Mouse (Mus musculus) liver, embryonic 11.5 days (tissue): ENCODE measurements around the gene Cckbr. TPM values are rescaled to one million over a fixed set of nuclear protein-coding genes. Genes with fewer than 3 reads are reported as not detected.
"Not testable (repeated sequence)": the region's sequence is repeated elsewhere in the genome, so short reads cannot be mapped to it uniquely, and the experiment has no call there.

Experiments
- ATAC-seq: fragments of 200-750 bp; cut with Nextera tagmentation; replicated peaks from 2 replicates; pipeline ENCODE4 v1.8.0; 2017; ENCODE audit warnings: moderate number of reproducible peaks, mild to moderate bottlenecking, moderate TSS enrichment, moderate library complexity; ENCODE audit not compliant: low FRiP score
- DNase-seq: peaks from one replicate; pipeline ENCODE4 v3.0.0-alpha.2; 2017; ENCODE audit warnings: low spot score
- H3K27ac ChIP-seq: fragments of 300-500 bp; sonication (generic); 2 replicates; pipeline ENCODE4 v1.5.1; 2014; ENCODE audit warnings: mild to moderate bottlenecking, low read depth, low read length, control low read depth
- H3K27me3 ChIP-seq: fragments of 300-500 bp; sonication (generic); replicated peaks from 2 replicates; pipeline ENCODE4 v1.6.1; 2014; ENCODE audit warnings: low read length, mixed read lengths; ENCODE audit not compliant: control insufficient read depth, insufficient read depth
- H3K36me3 ChIP-seq: fragments of 300-500 bp; sonication (generic); 2 replicates; pipeline ENCODE4 v1.6.1; 2014; ENCODE audit warnings: mild to moderate bottlenecking, low read length, moderate library complexity, mixed read lengths; ENCODE audit not compliant: control insufficient read depth, insufficient read depth
- H3K4me1 ChIP-seq: fragments of 300-500 bp; sonication (generic); replicated peaks from 2 replicates; pipeline ENCODE4 v1.6.1; 2014; ENCODE audit warnings: low read length, mixed read lengths; ENCODE audit not compliant: control insufficient read depth, insufficient read depth
- H3K4me2 ChIP-seq: fragments of 300-500 bp; sonication (generic); 2 replicates; pipeline ENCODE4 v1.6.1; 2014; ENCODE audit warnings: mild to moderate bottlenecking, control low read depth, moderate library complexity
- H3K4me3 ChIP-seq: fragments of 300-500 bp; sonication (generic); 2 replicates; pipeline ENCODE4 v1.5.1; 2014; ENCODE audit warnings: low read depth, low read length, control low read depth
- H3K9ac ChIP-seq: fragments of 300-500 bp; sonication (generic); 2 replicates; pipeline ENCODE4 v1.6.1; 2014; ENCODE audit warnings: low read depth, low read length, control low read depth
- H3K9me3 ChIP-seq: fragments of 300-500 bp; sonication (generic); 2 replicates; pipeline ENCODE4 v1.6.1; 2016; ENCODE audit warnings: low read length, inconsistent platforms, mixed read lengths; ENCODE audit not compliant: control insufficient read depth
- WGBS: fragments of 180-500 bp; shearing (Covaris S2); extraction: QIAGEN DNeasy Blood & Tissue Kit; methylation state at CpG from one replicate; pipeline ENCODE4 v1.1.7; 2014; 5-methylcytosine and 5-hydroxymethylcytosine counted together
- polyA plus RNA-seq: library from polyadenylated mRNA; unstranded; fragments of >200 nt; fragmentation: Nextera tagmentation; extraction: Ambion mirVana; gene quantifications from 2 replicates; pipeline ENCODE4 v1.2.1, GENCODE M21; 2014

Cckbr gene
- polyA plus RNA-seq, 1 experiment from 2014 or later: 0.05 TPM

DNA sequence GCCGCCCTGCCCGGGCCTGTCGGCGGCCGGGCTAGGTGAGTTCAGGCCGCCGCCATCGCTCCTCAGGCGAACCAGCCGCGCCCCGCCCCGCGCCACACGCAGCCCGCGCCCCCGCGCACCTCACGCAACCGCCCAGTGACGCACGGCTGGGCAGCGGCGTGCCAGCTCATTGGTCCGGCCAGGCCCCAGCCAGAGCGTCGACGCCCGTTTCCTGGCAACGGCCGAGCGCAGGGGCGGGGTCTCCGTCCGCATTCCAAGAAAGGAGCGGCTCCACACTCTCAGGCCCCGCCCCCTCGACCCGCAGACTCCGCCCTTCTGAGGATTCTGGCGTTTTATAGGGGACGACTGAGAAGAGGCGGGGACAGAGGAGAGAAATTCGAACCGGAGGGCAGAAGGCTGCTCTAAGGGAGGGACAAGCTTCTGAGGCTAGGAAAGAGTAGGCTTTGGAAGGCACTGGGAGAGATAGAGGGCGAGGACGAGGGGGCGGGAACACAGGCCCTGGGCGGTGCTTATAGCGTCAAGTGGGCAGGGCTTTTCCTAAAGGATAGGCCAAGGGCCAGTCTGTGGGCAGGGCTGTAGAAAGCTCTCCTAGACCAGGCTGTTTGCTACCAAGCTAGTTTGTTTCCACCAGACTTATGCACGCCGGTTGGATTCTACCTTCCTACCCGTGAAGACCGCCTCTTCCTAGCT is 25.5 kb upstream of the Cckbr start, which contains the start of gene Fam160a2:
Fam160a2 (minus strand) TSS at position 120 of the 690 bp plus-strand sequence.
- no peaks in the 10 kb centered on the region for H3K9me3 ChIP-seq
- H3K27ac ChIP-seq: peak within 1 kb of the TSS; percentile 75
- under 1% methylated on average over 53 of the region's 55 CpGs for WGBS
- DNase-seq (peak; percentile 100), ATAC-seq (peak; percentile 97)
- peak within 1 kb of the TSS; percentile 81 for H3K9ac ChIP-seq
- peak within 1 kb of the TSS; percentile 84 for H3K4me3 ChIP-seq
- H3K27me3 ChIP-seq: no peaks in the 10 kb centered on the region
- peaks cover 7% of the 10 kb centered on the region; the same call in 1 of the 2 replicates for H3K4me1 ChIP-seq
- no peaks in the 10 kb centered on the region for H3K36me3 ChIP-seq
- H3K4me2 ChIP-seq: peak within 1 kb of the TSS; percentile 90

GRCm38 (mm10) chr7:105404268-105404667 is 21.3 kb upstream of the Cckbr start, which contains the start of gene Cnga4:
TSS of gene Cnga4 (plus strand) at chr7:105404568.
- no peaks in the 10 kb centered on the region for H3K4me1 ChIP-seq
- H3K4me3 ChIP-seq: no peak within 1 kb of the TSS
- H3K4me2 ChIP-seq: no peak within 1 kb of the TSS
- no peaks in the 10 kb centered on the region for H3K27me3 ChIP-seq
- DNase-seq (no peak), ATAC-seq (no peak)
- H3K9me3 ChIP-seq: no peaks in the 10 kb centered on the region
- H3K9ac ChIP-seq: no peak within 1 kb of the TSS
- 72% methylated on average over 5 of the region's 5 CpGs for WGBS
- no peaks in the 10 kb centered on the region for H3K36me3 ChIP-seq
- H3K27ac ChIP-seq: no peak within 1 kb of the TSS

DNA sequence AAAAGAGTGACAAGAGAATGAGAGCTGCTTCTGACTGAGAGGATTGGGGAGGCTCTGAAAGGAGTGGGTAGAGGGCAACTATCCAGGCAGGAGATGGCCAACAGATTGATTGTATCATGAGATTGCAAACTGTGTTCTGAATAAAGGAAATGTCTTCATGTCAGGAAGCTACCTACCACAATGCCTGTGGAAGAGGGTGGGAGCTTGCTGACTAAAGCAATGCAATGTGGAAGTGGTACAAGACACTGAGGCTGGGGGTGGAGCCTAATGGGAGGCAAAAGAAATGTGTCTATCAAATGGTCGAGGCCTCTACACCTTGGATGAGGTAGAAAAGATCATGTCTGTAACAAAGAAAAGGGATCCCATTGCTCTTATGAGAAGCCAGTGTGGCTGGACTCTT is 19.2 kb upstream of the Cckbr start:
- DNase-seq: no peak
- Histone ChIP-seq H3K27me3 (no peaks in the 10 kb centered on the region), H3K9ac (no peak overlapping the region), H3K9me3 (no peaks in the 10 kb centered on the region), H3K4me1 (no peaks in the 10 kb centered on the region), H3K4me2 (no peak overlapping the region), H3K36me3 (no peaks in the 10 kb centered on the region), H3K27ac (no peak overlapping the region), H3K4me3 (no peak overlapping the region)
- 70% methylated on average over 1 of the region's 1 CpGs for WGBS
- no peak for ATAC-seq

- not testable (repeated sequence) for H3K4me3 ChIP-seq, H3K36me3 ChIP-seq, H3K9me3 ChIP-seq, H3K27me3 ChIP-seq, H3K4me1 ChIP-seq, H3K4me2 ChIP-seq, H3K27ac ChIP-seq, H3K9ac ChIP-seq, ATAC-seq
- DNase-seq: peak; percentile 51
- 59% methylated on average over 8 of the region's 8 CpGs for WGBS
Observed at GRCm38 (mm10) chr7:105411874-105412632, 13.5 kb upstream of the Cckbr start.

- H3K9me3 ChIP-seq: no peaks in the 10 kb centered on the region
- 55% methylated on average over 6 of the region's 6 CpGs for WGBS
- DNase-seq (no peak), ATAC-seq (no peak)
- H3K4me1 ChIP-seq: no peaks in the 10 kb centered on the region
- H3K4me3 ChIP-seq: no peak overlapping the region
- no peaks in the 10 kb centered on the region for H3K36me3 ChIP-seq
- no peak overlapping the region for H3K27ac ChIP-seq
- H3K9ac ChIP-seq: no peak overlapping the region
- no peak overlapping the region for H3K4me2 ChIP-seq
- H3K27me3 ChIP-seq: 0 out of 2 replicates have a peak, but pooled peaks cover 3% of the 10 kb centered on the region
Observed at GRCm38 (mm10) chr7:105414385-105414784, 11.1 kb upstream of the Cckbr start.

DNA sequence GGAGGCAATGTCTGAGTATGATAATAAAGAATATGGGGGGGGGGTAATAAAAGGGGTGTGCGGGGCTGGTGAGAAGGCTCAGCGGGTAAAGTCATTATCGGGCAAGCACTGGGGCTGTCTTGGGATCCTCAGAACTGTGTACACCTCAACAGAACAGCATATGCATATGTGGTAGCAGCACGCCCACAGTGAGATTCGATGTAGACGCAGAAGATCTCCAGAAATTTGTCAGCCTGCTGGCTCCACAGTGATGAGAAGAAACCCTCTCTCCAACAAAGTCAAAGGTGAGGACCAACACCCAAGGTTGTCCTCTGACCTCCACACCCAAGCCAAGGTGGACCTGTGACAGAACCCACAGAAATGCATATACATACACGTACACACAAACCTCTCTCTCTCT is 9.0 kb upstream of the Cckbr start:
- Histone ChIP-seq H3K9me3 (no peaks in the 10 kb centered on the region), H3K27ac (no peak overlapping the region), H3K27me3 (0 out of 2 replicates have a peak, but pooled peaks cover 3% of the 10 kb centered on the region), H3K36me3 (no peaks in the 10 kb centered on the region), H3K4me2 (no peak overlapping the region), H3K9ac (no peak overlapping the region), H3K4me3 (no peak overlapping the region), H3K4me1 (no peaks in the 10 kb centered on the region)
- DNase-seq (no peak), ATAC-seq (no peak)
- 89% methylated on average over 7 of the region's 7 CpGs for WGBS

DNA sequence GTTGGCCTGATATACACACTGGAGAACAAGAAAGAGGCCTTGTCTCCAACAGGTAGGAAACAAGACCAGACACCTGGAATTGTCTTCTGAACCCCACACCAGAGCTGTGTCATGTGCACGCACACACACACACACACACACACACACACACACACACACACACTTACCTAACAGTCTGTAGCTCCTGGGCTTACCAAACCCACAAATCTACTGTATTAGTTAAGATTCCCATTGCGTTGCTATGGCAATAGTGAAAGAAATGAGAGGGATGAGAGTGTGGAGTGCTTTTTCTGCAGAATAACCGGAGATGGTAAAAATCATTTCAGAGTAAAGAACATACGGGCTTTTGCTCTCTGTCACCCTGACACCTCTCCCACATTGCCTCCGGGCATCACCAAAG is 7.4 kb upstream of the Cckbr start:
- 0 out of 2 replicates have a peak, but pooled peaks cover 3% of the 10 kb centered on the region for H3K27me3 ChIP-seq
- no peaks in the 10 kb centered on the region for H3K9me3 ChIP-seq
- DNase-seq (no peak), ATAC-seq (no peak)
- no peak overlapping the region for H3K27ac ChIP-seq
- 77% methylated on average over 5 of the region's 5 CpGs for WGBS
- H3K9ac ChIP-seq: no peak overlapping the region
- no peaks in the 10 kb centered on the region for H3K36me3 ChIP-seq
- H3K4me3 ChIP-seq: no peak overlapping the region
- H3K4me1 ChIP-seq: no peaks in the 10 kb centered on the region
- no peak overlapping the region for H3K4me2 ChIP-seq

DNA sequence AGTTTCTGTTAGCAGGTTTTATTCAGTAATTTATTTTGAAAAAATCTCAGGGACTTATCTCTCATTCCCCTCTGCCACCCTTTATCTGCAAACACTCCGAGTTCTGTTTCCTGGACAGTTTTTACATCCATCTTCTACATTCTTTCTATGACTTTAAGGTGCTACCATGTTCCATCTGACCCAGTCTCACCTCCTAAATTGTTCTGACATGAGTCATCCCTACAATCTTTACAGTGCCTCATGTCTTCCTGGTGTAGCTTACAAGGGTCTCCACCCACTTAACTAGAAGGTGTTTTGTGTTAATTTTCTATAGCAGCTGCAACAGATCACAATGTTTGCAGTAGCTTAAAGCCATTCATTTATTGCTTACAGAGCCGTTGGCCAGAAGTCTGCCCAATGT is 4.6 kb upstream of the Cckbr start:
- Histone ChIP-seq H3K9me3 (no peaks in the 10 kb centered on the region), H3K4me2 (no peak overlapping the region)
- 39% methylated on average over 2 of the region's 2 CpGs for WGBS

More for the DNA sequence above, 4.6 kb upstream of the Cckbr start:
- no peaks in the 10 kb centered on the region for H3K4me1 ChIP-seq
- H3K27me3 ChIP-seq: peaks cover 21% of the 10 kb centered on the region
- no peak overlapping the region for H3K27ac ChIP-seq
- ATAC-seq (no peak), DNase-seq (no peak)
- no peaks in the 10 kb centered on the region for H3K36me3 ChIP-seq
- H3K4me3 ChIP-seq: no peak overlapping the region
- no peak overlapping the region for H3K9ac ChIP-seq
